Mouse (Mus musculus) liver (tissue): ENCODE results near the gene Large1.
A peak's percentile ranks its signal among the peaks of the same experiment; 100 is the strongest.
"Not testable (repeated sequence)": the region's sequence is repeated elsewhere in the genome, so short reads cannot be mapped to it uniquely, and the experiment has no call there.

Source experiments
- DNase-seq: peaks from one replicate; pipeline ENCODE4 v3.0.0-alpha.2; 2020; ENCODE audit warnings: mixed read lengths

The Large1 gene

DNA sequence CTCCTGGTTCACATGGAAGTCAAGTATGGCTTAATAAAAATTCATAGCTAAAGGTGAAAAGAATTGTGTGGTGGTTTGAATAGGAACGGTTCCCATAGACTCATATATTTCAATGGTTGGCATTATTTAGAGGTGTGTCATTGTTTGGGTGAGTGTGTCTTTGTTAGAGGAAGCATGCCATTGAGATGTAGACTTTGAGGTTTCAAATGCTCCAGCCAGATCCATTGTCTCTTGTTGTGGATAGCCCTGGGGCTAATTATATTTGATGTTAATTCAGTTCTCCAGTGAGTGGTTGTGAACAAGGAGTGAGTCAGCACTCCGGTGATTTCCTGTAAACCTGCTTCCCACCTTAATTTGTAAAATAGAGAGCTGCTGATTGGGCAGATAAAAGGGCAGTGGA, 362.9 kb downstream of the Large1 start:
- no peak for DNase-seq

DNA sequence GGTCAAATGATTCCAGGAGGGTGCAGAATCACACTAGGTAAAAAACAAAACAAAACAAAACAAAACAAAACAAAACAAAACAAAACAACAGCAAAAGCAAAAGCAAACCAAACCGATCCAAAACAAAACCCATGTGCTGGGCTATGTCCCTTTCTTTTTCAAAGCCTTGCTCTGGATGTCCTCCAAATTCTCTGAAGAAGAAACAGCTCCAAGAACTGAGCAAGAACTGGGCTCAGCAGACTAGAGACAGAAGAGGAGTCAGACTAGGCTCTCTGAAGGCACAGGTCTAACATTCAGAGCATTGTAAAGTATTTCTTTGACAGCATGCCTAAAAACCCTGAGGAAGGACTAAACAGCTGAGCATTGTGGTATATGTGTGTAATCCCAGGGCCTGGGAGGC, 370.5 kb downstream of the Large1 start:
- no peak for DNase-seq

GRCm38 (mm10) chr8:72955074-72955473, 398.3 kb downstream of the Large1 start:
- DNase-seq, result no peak

- not testable (repeated sequence) for DNase-seq
Observed at GRCm38 (mm10) chr8:72941393-72941792, 411.9 kb downstream of the Large1 start.

- no peak for DNase-seq
Observed at GRCm38 (mm10) chr8:72919182-72919902, 434.0 kb downstream of the Large1 start.

DNA sequence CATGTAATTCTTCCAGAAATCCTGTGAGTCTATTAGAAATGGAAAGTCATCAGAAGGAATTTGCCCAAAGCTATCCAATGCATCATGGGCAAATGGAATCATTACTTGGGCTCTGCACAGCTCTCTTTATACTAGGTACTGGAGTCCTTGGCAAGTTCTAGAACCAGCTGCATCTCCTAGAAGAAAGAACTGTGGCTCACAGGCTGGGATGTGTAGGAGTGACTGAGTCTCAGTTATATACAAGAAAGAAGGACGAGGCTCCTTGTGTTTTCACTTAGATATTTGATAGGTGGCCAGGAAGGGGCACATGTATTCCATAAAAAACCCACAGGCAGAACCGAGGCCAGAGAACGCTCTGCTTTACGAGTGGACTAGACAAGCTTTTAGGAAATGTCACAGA, 447.8 kb downstream of the Large1 start:
- DNase-seq, result no peak

- no peak for DNase-seq
Observed at GRCm38 (mm10) chr8:72901591-72901990, 451.7 kb downstream of the Large1 start.

- no peak for DNase-seq
Observed at GRCm38 (mm10) chr8:72899321-72899720, 454.0 kb downstream of the Large1 start.

GRCm38 (mm10) chr8:72883033-72883432, 470.3 kb downstream of the Large1 start:
- DNase-seq, result no peak

GRCm38 (mm10) chr8:72873411-72873810, 479.9 kb downstream of the Large1 start:
- DNase-seq, result no peak

DNA sequence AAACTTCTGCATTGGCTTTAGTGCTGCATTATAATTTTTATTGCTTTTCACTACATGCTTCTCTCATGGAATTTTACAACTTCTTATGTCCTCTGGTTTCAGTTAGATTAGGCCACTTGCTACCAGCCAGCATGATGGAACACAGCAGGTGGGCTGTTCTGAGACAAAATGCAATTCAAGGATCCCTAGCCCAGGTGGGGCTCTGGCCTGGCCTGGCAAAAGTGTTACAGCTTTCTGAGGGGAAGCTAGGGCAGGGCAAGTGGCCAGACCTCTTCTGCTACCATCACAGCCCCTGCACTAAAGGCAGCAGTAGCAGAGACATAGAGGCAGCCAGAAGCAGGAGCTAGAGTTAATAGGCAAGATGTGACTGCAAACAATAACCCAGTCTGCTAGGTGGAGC, 506.5 kb downstream of the Large1 start:
- no peak for DNase-seq

GRCm38 (mm10) chr8:72835863-72836262, 517.5 kb downstream of the Large1 start:
- DNase-seq, result no peak

DNA sequence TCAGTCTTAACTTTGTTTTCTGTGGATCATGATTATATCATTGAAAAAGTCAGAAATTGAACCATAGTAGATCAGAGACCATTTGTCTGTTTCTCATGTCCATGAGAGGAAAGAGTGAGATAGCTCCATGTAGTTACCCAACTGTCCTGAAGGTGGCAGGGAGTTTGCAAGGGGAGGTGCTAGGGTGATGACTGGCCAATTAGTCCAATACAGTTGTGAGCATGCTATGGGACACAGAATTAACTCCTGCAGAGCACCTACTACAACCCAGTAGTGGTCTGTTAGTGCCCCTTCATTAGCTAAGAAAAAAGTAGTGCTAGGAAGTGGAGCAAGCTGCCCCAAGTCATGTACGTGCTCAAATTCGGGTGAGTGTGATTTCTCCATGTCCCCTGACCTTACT, 520.2 kb downstream of the Large1 start:
- DNase-seq, result no peak

DNA sequence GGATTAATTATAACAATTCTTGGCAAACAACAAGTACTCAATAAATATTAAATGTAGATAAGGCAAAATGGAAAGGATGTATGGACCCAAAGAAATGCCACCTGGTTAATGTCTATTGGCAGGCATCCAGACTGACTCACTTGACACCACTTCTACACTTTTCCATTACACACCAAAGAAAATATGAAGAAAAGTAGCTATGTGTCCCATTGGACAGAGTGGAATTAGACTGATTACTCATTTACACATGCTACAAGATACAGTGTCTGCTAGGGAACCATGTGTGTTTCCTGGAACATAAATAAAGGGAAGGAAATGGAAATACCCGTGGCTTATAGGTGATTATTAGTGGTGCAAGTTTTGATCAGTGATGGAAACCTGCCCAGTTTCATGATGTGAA, 521.0 kb downstream of the Large1 start:
- DNase-seq, result no peak

DNA sequence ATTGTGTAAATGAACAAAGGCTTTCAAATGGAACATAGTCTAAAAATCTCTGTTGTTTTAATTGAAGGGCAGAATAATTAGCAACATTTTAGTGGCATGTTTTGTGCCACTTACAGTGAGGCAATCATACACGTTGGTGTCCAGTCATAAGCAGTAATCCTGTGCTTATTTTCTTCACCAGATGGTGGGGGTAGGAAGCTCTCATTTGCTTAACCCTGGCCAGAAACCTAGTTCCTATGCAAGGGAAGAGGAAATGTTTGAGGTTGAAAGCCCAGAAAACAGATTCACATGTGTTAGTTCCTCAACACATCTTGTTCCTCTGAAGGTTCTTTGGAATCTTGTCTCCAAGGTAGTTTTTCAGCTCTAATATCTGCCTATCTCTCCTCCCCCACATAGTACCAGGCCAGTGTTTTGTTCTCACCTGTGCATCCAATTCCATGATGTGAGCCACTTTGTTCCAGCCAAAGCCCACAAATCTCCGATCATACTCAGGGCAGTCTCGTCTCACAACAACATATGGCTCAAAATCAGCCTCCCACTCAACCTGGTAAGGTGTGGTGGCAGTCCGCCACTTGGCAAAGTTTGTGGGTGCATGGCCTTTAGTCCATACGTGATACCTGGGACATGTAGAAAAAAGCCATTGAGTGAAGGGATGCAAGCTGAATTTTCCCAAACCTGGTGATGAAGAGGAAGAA, 535.5 kb downstream of the Large1 start:
- no peak for DNase-seq

GRCm38 (mm10) chr8:72816679-72817078, 536.7 kb downstream of the Large1 start:
- DNase-seq, result no peak

- DNase-seq, result peak; percentile 5
Observed at GRCm38 (mm10) chr8:72815681-72816080, 537.7 kb downstream of the Large1 start.

- no peak for DNase-seq
Observed at GRCm38 (mm10) chr8:72812690-72813089, 540.6 kb downstream of the Large1 start.

- DNase-seq, result no peak
Observed at GRCm38 (mm10) chr8:72801583-72801982, 551.8 kb downstream of the Large1 start.

DNA sequence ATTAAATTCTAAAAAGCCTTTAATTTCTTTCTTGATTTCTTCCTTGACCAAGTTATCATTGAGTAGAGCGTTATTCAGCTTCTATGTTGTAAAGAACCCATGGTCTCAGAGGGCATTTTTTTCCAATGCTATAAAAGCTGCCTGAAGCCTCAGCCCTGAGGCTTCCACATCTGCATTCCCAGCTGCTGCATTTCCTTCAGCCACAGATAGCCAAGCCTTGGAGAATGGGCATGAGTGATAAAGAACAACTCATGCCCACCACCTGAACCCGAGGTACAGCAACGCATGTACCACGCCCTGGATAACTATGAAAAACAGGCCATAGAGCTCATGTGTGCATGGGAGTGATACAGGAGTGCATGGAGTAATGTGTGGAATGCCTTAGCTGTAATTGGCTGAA, 572.7 kb downstream of the Large1 start:
- DNase-seq, result no peak

GRCm38 (mm10) chr8:72777797-72778196, 575.5 kb downstream of the Large1 start:
- DNase-seq, result no peak

GRCm38 (mm10) chr8:72766777-72767176, 586.6 kb downstream of the Large1 start:
- DNase-seq, result no peak

DNA sequence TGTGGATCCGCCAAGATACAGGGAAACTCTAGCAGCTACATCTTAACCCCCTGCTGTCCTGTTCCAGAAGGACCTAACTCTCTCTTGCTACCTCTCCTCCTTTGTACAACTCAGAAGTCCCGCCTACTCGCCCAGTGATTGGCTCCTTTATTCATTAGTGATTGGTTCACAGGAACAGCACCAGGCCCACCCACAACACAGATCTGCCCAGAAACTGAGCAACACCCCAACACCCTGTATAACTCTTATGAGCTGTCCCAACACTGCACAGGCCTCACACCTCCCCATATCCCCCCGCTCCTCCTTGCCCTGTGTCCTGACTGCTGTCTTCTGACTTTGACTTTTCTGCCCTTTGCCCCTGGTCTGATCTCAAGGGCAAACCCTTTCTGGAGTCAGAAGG, 587.6 kb downstream of the Large1 start:
- DNase-seq, result no peak
